Mouse (Mus musculus) lung, adult 2 months (tissue): ENCODE measurements around the gene Sat2.

ENCODE experiments used
- CTCF ChIP-seq: fragments of 200-500 bp; IDR thresholded peaks from 2 replicates; pipeline ENCODE4 v1.5.1; 2011; ENCODE audit warnings: mild to moderate bottlenecking, low read length, control low read depth; ENCODE audit not compliant: insufficient read depth
- POLR2A ChIP-seq: fragments of 200-500 bp; IDR thresholded peaks from 2 replicates; pipeline ENCODE4 v1.6.1; 2011; ENCODE audit warnings: low read depth, mild to moderate bottlenecking, control low read depth, low read length, borderline replicate concordance; ENCODE audit errors: extremely low read depth

- TF ChIP-seq CTCF, result no peak
- TF ChIP-seq POLR2A, result no peak
These were observed 32.5 kb upstream of the Sat2 start for GRCm38 (mm10) chr11:69589207-69589834.
